12 mouse cellular contexts compared by ENCODE assay signal in genomic region chr12:64832313-64833151, GRCm38 (mm10).
DNase-seq lines count a peak whose midpoint lies in the region; ATAC-seq and TF ChIP-seq lines count a peak whose summit lies in the region.
"Had no signal": no experiment of that assay in that cellular context is flagged by ENCODE, and none has a peak within 500 bp of the region (broad histone marks: within the 10 kb centered on the region; RNA-seq: fewer than 3 reads in every experiment).

No protein-coding gene starts in this region.

- peak; percentile 10 for DNase-seq in embryo, embryonic 9.5 days (ENCODE audit: extremely low spot score)
- DNase-seq in hindbrain, embryonic 14.5 days (ENCODE audit: low spot score), result no peak
- DNase-seq in midbrain, postnatal 0 days (ENCODE audit: low spot score), result peak; percentile 31
- DNase-seq in heart, adult 11 months, result no peak
- no peak for DNase-seq in heart, postnatal 25 days (ENCODE audit: low spot score)
- DNase-seq: adrenal gland, postnatal 14 days; kidney, postnatal 4 days had no signal

- H3K36me3 ChIP-seq in embryonic facial prominence, embryonic 15.5 days, result no peaks in the 10 kb centered on the region
- no peaks in the 10 kb centered on the region for H3K36me3 ChIP-seq in hindbrain, embryonic 14.5 days (replicated peaks; ENCODE audit: control insufficient read depth, insufficient read depth)
- no peaks in the 10 kb centered on the region for H3K36me3 ChIP-seq in midbrain, postnatal 0 days (ENCODE audit: insufficient read depth, low read length)
- no peaks in the 10 kb centered on the region for H3K36me3 ChIP-seq in intestine, embryonic 15.5 days
- H3K36me3 ChIP-seq: heart, embryonic 13.5 days had no signal

- no peak overlapping the region for H3K4me2 ChIP-seq in embryonic facial prominence, embryonic 15.5 days (replicated peaks)
- H3K4me2 ChIP-seq in hindbrain, embryonic 14.5 days (replicated peaks), result no peak overlapping the region
- H3K4me2 ChIP-seq in midbrain, postnatal 0 days (ENCODE audit: low read depth, low read length, poor library complexity, severe bottlenecking), result no peak overlapping the region
- H3K4me2 ChIP-seq in intestine, embryonic 15.5 days (replicated peaks), result no peak overlapping the region
- H3K4me2 ChIP-seq: heart, embryonic 13.5 days had no signal

- H3K9ac ChIP-seq in embryonic facial prominence, embryonic 15.5 days, result no peak overlapping the region
- no peak overlapping the region for H3K9ac ChIP-seq in hindbrain, embryonic 14.5 days
- H3K9ac ChIP-seq in midbrain, postnatal 0 days (replicated peaks; ENCODE audit: low read length, poor library complexity, severe bottlenecking), result no peak overlapping the region
- no peak overlapping the region for H3K9ac ChIP-seq in intestine, embryonic 15.5 days
- H3K9ac ChIP-seq: heart, embryonic 13.5 days; liver, embryonic 14.5 days had no signal

- peak; percentile 75 for ATAC-seq in embryonic facial prominence, embryonic 15.5 days (ENCODE audit: insufficient number of reproducible peaks, low FRiP score, low TSS enrichment, low read depth)
- ATAC-seq in hindbrain, embryonic 14.5 days (ENCODE audit: low FRiP score), result peak; percentile 80
- peak; percentile 60; the same call in 1 of the 2 replicates for ATAC-seq in midbrain, postnatal 0 days (ENCODE audit: low FRiP score)
- ATAC-seq in intestine, embryonic 15.5 days, result no peak
- ATAC-seq: inflammation-experienced regulatory T-cells, adult 6 months had no signal

- intact Hi-C loops in heart, postnatal 25 days (cut with DNase I), result no loop called here

- H3K27me3 ChIP-seq in embryonic facial prominence, embryonic 15.5 days, result no peaks in the 10 kb centered on the region
- H3K27me3 ChIP-seq in hindbrain, embryonic 14.5 days (ENCODE audit: control insufficient read depth, insufficient read depth, low read length), result no peaks in the 10 kb centered on the region
- H3K27me3 ChIP-seq in midbrain, postnatal 0 days (ENCODE audit: insufficient read depth, low read length), result no peaks in the 10 kb centered on the region
- no peaks in the 10 kb centered on the region for H3K27me3 ChIP-seq in intestine, embryonic 15.5 days (replicated peaks)
- H3K27me3 ChIP-seq: heart, embryonic 13.5 days had no signal

- no peak for TF ChIP-seq CTCF in midbrain, postnatal 0 days (IDR thresholded peaks at IDR 0.05)

- no peaks in the 10 kb centered on the region for H3K4me1 ChIP-seq in embryonic facial prominence, embryonic 15.5 days
- H3K4me1 ChIP-seq in hindbrain, embryonic 14.5 days (replicated peaks; ENCODE audit: control insufficient read depth, insufficient read depth, low read length), result no peaks in the 10 kb centered on the region
- no peaks in the 10 kb centered on the region for H3K4me1 ChIP-seq in midbrain, postnatal 0 days (ENCODE audit: insufficient read depth, low read length)
- H3K4me1 ChIP-seq in intestine, embryonic 15.5 days (replicated peaks), result no peaks in the 10 kb centered on the region
- H3K4me1 ChIP-seq: heart, embryonic 13.5 days had no signal

- WGBS in embryonic facial prominence, embryonic 15.5 days, result 27% methylated on average over 9 of the region's 9 CpGs
- 47% methylated on average over 9 of the region's 9 CpGs for WGBS in hindbrain, embryonic 14.5 days
- WGBS in midbrain, postnatal 0 days, result 33% methylated on average over 9 of the region's 9 CpGs
- WGBS in intestine, embryonic 15.5 days, result 65% methylated on average over 9 of the region's 9 CpGs

- no peak overlapping the region for H3K27ac ChIP-seq in embryonic facial prominence, embryonic 15.5 days (replicated peaks)
- no peak overlapping the region for H3K27ac ChIP-seq in hindbrain, embryonic 14.5 days
- H3K27ac ChIP-seq in midbrain, postnatal 0 days (ENCODE audit: low read depth, low read length), result no peak overlapping the region
- H3K27ac ChIP-seq in intestine, embryonic 15.5 days, result no peak overlapping the region
- H3K27ac ChIP-seq: heart, embryonic 13.5 days; liver, embryonic 14.5 days had no signal

- no peaks in the 10 kb centered on the region for H3K9me3 ChIP-seq in embryonic facial prominence, embryonic 15.5 days (replicated peaks)
- no peaks in the 10 kb centered on the region for H3K9me3 ChIP-seq in hindbrain, embryonic 14.5 days (ENCODE audit: control insufficient read depth, low read length)
- H3K9me3 ChIP-seq in midbrain, postnatal 0 days (ENCODE audit: low read length), result no peaks in the 10 kb centered on the region
- H3K9me3 ChIP-seq in intestine, embryonic 15.5 days, result no peaks in the 10 kb centered on the region
- H3K9me3 ChIP-seq: heart, embryonic 13.5 days had no signal

- H3K4me3 ChIP-seq in embryonic facial prominence, embryonic 15.5 days (replicated peaks), result no peak overlapping the region
- H3K4me3 ChIP-seq in hindbrain, embryonic 14.5 days (replicated peaks; ENCODE audit: low read length), result no peak overlapping the region
- H3K4me3 ChIP-seq in midbrain, postnatal 0 days (ENCODE audit: low read depth, low read length), result no peak overlapping the region
- H3K4me3 ChIP-seq in intestine, embryonic 15.5 days (replicated peaks), result no peak overlapping the region
- H3K4me3 ChIP-seq: heart, embryonic 13.5 days had no signal

Comparison
In these comparisons a context has a peak if more than half of its experiments do, and no peak if none do; other contexts are left out.
1. DNase-seq: peak in embryo, embryonic 9.5 days (single experiment) and midbrain, postnatal 0 days (single experiment); none in hindbrain, embryonic 14.5 days (single experiment), heart, adult 11 months (single experiment) and heart, postnatal 25 days (single experiment).